Comparison of ENCODE assay signal across 8 mouse cellular contexts in genomic region chr7:63986407-63987182, GRCm38 (mm10). TPM values are rescaled to one million over a fixed set of nuclear protein-coding genes. Genes with fewer than 3 reads are reported as not detected.
A peak's percentile ranks its signal among the peaks of the same experiment; 100 is the strongest.
DNase-seq lines count a peak whose midpoint lies in the region; ATAC-seq and TF ChIP-seq lines count a peak whose summit lies in the region.

No protein-coding gene starts in this region.

- H3K36me3 ChIP-seq in spleen, adult 2 months (ENCODE audit: control insufficient read depth, insufficient read depth, low read length), result no peaks in the 10 kb centered on the region
- no peaks in the 10 kb centered on the region for H3K36me3 ChIP-seq in embryonic facial prominence, embryonic 12.5 days
- H3K36me3 ChIP-seq in hindbrain, embryonic 16.5 days (ENCODE audit: control insufficient read depth, insufficient read depth, low read length), result no peaks in the 10 kb centered on the region

- 63% methylated on average over 12 of the region's 12 CpGs for WGBS in spleen, adult 2 months
- 14% methylated on average over 12 of the region's 12 CpGs for WGBS in embryonic facial prominence, embryonic 12.5 days
- 11% methylated on average over 12 of the region's 12 CpGs for WGBS in hindbrain, embryonic 16.5 days

- peak; percentile 79 for ATAC-seq in embryonic facial prominence, embryonic 12.5 days (ENCODE audit: insufficient number of reproducible peaks, insufficient read depth, low FRiP score, low TSS enrichment)
- ATAC-seq in hindbrain, embryonic 16.5 days, result peak; percentile 87

- peak overlapping the region; percentile 61 for H3K27ac ChIP-seq in spleen, adult 2 months (ENCODE audit: insufficient read depth, low read length)
- peak overlapping the region; percentile 69 for H3K27ac ChIP-seq in embryonic facial prominence, embryonic 12.5 days
- peak overlapping the region; percentile 77 for H3K27ac ChIP-seq in hindbrain, embryonic 16.5 days (ENCODE audit: low read depth, low read length)

- H3K4me1 ChIP-seq in spleen, adult 2 months (ENCODE audit: control insufficient read depth, insufficient read depth, insufficient read length), result peaks cover 47% of the 10 kb centered on the region
- H3K4me1 ChIP-seq in embryonic facial prominence, embryonic 12.5 days, result peaks cover 12% of the 10 kb centered on the region
- peaks cover 14% of the 10 kb centered on the region for H3K4me1 ChIP-seq in hindbrain, embryonic 16.5 days (ENCODE audit: control insufficient read depth, insufficient read depth, low read depth, low read length)

- H3K27me3 ChIP-seq in spleen, adult 2 months (ENCODE audit: control insufficient read depth, insufficient read depth, low read length), result no peaks in the 10 kb centered on the region
- no peaks in the 10 kb centered on the region for H3K27me3 ChIP-seq in embryonic facial prominence, embryonic 12.5 days
- H3K27me3 ChIP-seq in hindbrain, embryonic 16.5 days (replicated peaks; ENCODE audit: control insufficient read depth, insufficient read depth, low read length), result no peaks in the 10 kb centered on the region

- TF ChIP-seq CTCF in spleen, adult 2 months (IDR thresholded peaks at IDR 0.05; ENCODE audit: extremely low read depth, insufficient read depth, insufficient read length, insufficient replicate concordance), result no peak

- no peak for TF ChIP-seq POLR2A in spleen, adult 2 months (IDR thresholded peaks at IDR 0.05; ENCODE audit: low read depth, low read length)

- H3K4me2 ChIP-seq in embryonic facial prominence, embryonic 12.5 days (replicated peaks), result peak overlapping the region; percentile 16; the same call in 1 of the 2 replicates
- H3K4me2 ChIP-seq in hindbrain, embryonic 16.5 days (ENCODE audit: low read length), result peak overlapping the region; percentile 1; the same call in 1 of the 2 replicates

- H3K9ac ChIP-seq in embryonic facial prominence, embryonic 12.5 days, result no peak overlapping the region
- H3K9ac ChIP-seq in hindbrain, embryonic 16.5 days (ENCODE audit: low read depth, low read length), result peak overlapping the region; percentile 52

- no peaks in the 10 kb centered on the region for H3K9me3 ChIP-seq in embryonic facial prominence, embryonic 12.5 days
- H3K9me3 ChIP-seq in hindbrain, embryonic 16.5 days (ENCODE audit: control insufficient read depth, low read length), result no peaks in the 10 kb centered on the region

- no peak for DNase-seq in spleen, adult 2 months (ENCODE audit: low read depth in 1 of 2, low spot score in 2 of 2)
- no peak for DNase-seq in spleen, adult 18-20 months
- peak; percentile 74 to 75 for DNase-seq in layer of hippocampus, postnatal 10 days (ENCODE audit: low spot score in 2 of 2)
- DNase-seq in lung, postnatal 14 days, result peak; percentile 31
- peak; percentile 37 for DNase-seq in right cerebral cortex, postnatal 14 days
- DNase-seq in urinary bladder, postnatal 25 days (ENCODE audit: low spot score), result no peak

- no peak overlapping the region for H3K4me3 ChIP-seq in spleen, adult 2 months (ENCODE audit: extremely low read depth, insufficient read depth, insufficient read length)
- no peak overlapping the region for H3K4me3 ChIP-seq in embryonic facial prominence, embryonic 12.5 days
- no peak overlapping the region for H3K4me3 ChIP-seq in hindbrain, embryonic 16.5 days (ENCODE audit: low read length)

RNA-seq across cellular contexts. Expression of gene Klf13, which starts 47.9 kb away (rescaled TPM):
- polyA plus RNA-seq in spleen, adult 2 months (2012; rRNA removed), result 72.0 and 89.0 TPM in 2 replicates
- 21.3 and 21.4 TPM in 2 replicates for polyA plus RNA-seq in embryonic facial prominence, embryonic 12.5 days (2016; fragmentation: Nextera tagmentation; extraction: Ambion mirVana)
- polyA plus RNA-seq in hindbrain, embryonic 16.5 days (2015; fragmentation: Nextera tagmentation; extraction: Ambion mirVana), result 22.1 and 23.9 TPM in 2 replicates
- 100 to 1,000 TPM; 129 to 136 TPM for total RNA-seq in layer of hippocampus, postnatal 10 days (2021)

Comparison
In these comparisons a context has a peak if more than half of its experiments do, and no peak if none do; other contexts are left out.
1. DNase-seq: peak in layer of hippocampus, postnatal 10 days (2 of 2), lung, postnatal 14 days (single experiment) and right cerebral cortex, postnatal 14 days (single experiment); none in spleen, adult 2 months (0 of 2), spleen, adult 18-20 months (0 of 2) and urinary bladder, postnatal 25 days (single experiment).
2. Peak in every context shown above with its lines, with median percentiles within 50 percentile points of each other: H3K27ac ChIP-seq.